Mouse (Mus musculus): ENCODE measurements at regions not wholly inside any gene's neighbourhood (a gene's known extent, or its start where the extent isn't known, plus 50 kb on each side); places are given as distances from the start of the nearest gene placed in this dataset.
A peak's percentile ranks its signal among the peaks of the same experiment; 100 is the strongest.

DNA sequence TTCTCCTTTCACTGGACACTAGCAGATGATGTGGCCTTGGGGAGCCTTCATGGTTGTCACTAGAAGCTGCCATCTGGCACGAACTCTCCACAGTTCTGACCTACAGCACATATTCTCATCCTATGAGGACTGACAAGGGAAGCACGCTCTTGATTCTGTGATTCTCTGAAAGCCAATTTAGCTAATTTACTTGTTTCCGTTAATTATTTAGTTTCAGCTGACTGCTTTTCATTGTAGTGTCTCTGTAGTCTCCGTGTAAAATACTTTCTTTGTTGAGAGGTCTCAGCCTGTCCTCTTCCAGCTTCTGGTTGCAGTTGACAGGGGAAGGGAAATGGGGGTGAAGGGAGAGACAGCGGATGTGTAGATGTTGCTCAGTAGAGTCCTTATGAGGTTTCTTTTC is 102.9 kb upstream of the Sp4 start:
- DNase-seq = no peak

DNA sequence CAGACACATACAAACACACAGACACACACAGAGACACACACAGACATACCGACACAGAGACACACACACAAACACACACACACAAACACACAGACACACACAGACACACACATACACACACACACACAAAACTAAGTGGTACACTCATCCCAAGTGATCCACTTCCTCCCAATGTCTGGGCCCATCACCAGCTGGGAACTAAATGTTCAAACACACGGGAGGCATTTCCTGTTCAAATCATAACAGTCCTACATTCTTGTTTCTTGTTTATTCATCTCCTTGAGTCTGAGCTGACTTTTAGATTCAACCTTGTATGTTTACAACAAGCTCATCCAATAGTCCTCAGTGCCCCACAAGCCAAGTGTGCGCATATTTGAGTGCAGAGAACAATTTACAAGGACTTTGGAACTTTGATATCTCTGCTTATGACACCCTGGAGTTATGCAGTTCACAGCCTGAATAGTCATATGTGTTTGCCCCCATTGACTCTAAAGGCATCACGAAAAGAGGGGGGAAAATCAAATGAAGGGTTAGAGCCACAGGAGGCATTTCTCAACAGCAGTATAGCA is 102.4 kb upstream of the Sp4 start:
- DNase-seq = peak; percentile 21

DNA sequence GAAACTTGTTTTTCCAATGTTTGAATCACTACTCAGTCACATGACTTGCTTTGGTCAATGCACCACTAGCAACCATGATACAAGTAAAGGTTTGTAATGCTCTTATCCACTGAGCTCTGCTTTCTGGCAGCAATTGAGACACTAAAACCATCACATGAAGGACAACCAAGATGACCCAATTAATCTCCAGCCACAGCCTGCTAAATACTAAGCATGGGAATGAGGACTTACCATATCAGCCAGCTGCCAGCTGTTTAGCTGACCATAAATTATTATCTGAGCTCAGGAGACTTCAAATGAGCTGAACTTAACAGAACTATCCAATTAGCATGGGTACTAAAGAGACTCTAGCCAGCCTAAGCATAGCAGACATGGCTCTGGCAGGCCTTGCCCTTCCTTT is 100.1 kb upstream of the Sp4 start:
- DNase-seq = no peak

GRCm38 (mm10) chr12:118391654-118392053 is 90.4 kb upstream of the Sp4 start:
- DNase-seq = no peak

- no peak for DNase-seq
Observed at GRCm38 (mm10) chr12:118381013-118381412, 79.8 kb upstream of the Sp4 start.

GRCm38 (mm10) chr12:118377898-118378297 is 76.7 kb upstream of the Sp4 start:
- no peak for DNase-seq

GRCm38 (mm10) chr12:118376521-118377493 is 75.6 kb upstream of the Sp4 start:
- DNase-seq = peak; percentile 25

- DNase-seq = no peak
Observed at GRCm38 (mm10) chr12:118373250-118373649, 72.0 kb upstream of the Sp4 start.

DNA sequence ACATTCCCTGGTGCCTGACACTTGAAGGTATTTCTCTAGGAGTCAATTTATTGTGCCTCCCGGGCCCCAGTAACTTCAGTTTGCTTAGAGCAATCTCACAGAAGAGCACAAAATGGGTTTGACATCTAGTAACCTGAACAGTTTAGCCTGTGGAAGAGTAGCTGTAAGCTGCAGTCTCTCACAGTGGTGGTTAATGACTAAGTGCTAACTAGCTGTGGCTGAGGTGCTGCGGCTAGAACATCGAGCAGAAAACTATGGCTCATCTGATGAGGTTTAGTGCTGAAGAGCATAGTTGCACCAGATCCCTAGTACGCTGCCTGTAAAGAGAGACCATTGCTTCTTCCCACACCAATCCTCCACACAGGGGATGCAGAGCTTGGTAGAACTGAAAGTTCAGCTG is 70.7 kb upstream of the Sp4 start:
- no peak for DNase-seq

- peak; percentile 21 for DNase-seq
Observed at GRCm38 (mm10) chr12:118367307-118368076, 66.3 kb upstream of the Sp4 start.

DNA sequence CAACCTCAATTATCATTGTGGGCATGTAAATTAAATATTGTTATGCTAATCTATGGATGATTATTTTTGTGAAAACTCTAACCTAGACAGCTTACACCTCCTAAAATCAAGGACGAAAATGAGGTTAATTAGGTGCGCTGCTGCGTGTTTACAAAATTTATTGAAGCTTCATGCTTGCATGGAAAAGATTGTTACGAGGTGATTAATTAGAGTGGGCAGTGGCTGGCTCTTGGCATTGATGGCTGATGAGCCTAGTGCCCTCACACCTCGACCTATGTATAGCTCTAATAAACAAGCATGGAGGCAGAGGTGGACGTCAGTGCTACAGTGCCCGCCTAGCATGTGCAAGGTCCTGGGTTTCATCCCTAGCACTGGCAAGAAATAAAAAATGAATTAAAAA is 51.6 kb upstream of the Sp4 start:
- no peak for DNase-seq

- no peak for DNase-seq
Observed at GRCm38 (mm10) chr12:118351421-118351820, 50.2 kb upstream of the Sp4 start.

All from lung, postnatal 10 days (tissue).